19 mouse cellular contexts compared by ENCODE assay signal in genomic region chr6:97275760-97276159, GRCm38 (mm10). TPM values are rescaled to one million over a fixed set of nuclear protein-coding genes. Genes with fewer than 3 reads are reported as not detected.
DNase-seq lines count a peak whose midpoint lies in the region; ATAC-seq and TF ChIP-seq lines count a peak whose summit lies in the region.
"Had no signal": no experiment of that assay in that cellular context is flagged by ENCODE, and none has a peak within 500 bp of the region (broad histone marks: within the 10 kb centered on the region; RNA-seq: fewer than 3 reads in every experiment).

No protein-coding gene starts in this region.

- no peak overlapping the region for H3K27ac ChIP-seq in heart, embryonic 12.5 days (ENCODE audit: poor library complexity, severe bottlenecking)
- H3K27ac ChIP-seq in thymus, adult 2 months (ENCODE audit: control insufficient read depth, insufficient read depth, low read length): peak overlapping the region; percentile 32; the same call in 1 of the 2 replicates
- no peak overlapping the region for H3K27ac ChIP-seq in hindbrain, postnatal 0 days
- H3K27ac ChIP-seq in neural tube, embryonic 14.5 days (ENCODE audit: low read depth, low read length): peak overlapping the region; percentile 66
- no peak overlapping the region for H3K27ac ChIP-seq in intestine, embryonic 16.5 days (ENCODE audit: low read length)
- H3K27ac ChIP-seq: heart, embryonic 13.5 days; liver, embryonic 15.5 days had no signal

- no peaks in the 10 kb centered on the region for H3K9me3 ChIP-seq in heart, embryonic 12.5 days (replicated peaks)
- no peaks in the 10 kb centered on the region for H3K9me3 ChIP-seq in hindbrain, postnatal 0 days (ENCODE audit: low read length)
- no peaks in the 10 kb centered on the region for H3K9me3 ChIP-seq in neural tube, embryonic 14.5 days (ENCODE audit: control insufficient read depth, low read length)
- H3K9me3 ChIP-seq in intestine, embryonic 16.5 days (ENCODE audit: control insufficient read depth, low read length): no peaks in the 10 kb centered on the region
- H3K9me3 ChIP-seq: heart, embryonic 13.5 days; liver, embryonic 15.5 days had no signal

- no peak for ATAC-seq in heart, embryonic 12.5 days (ENCODE audit: insufficient number of reproducible peaks, low FRiP score)
- no peak for ATAC-seq in hindbrain, postnatal 0 days
- peak; percentile 59; the same call in 1 of the 2 replicates for ATAC-seq in neural tube, embryonic 14.5 days (ENCODE audit: low read depth)
- ATAC-seq in intestine, embryonic 16.5 days: no peak
- ATAC-seq in erythroid progenitor cell, adult 5-6 weeks (replicated peaks; ENCODE audit: low FRiP score, poor library complexity, severe bottlenecking): no peak

- intact Hi-C loops in heart, postnatal 14 days (cut with DNase I): loop anchor here (5.0 kb wide), 1 partner anchor 467 kb away; no protein-coding TSS in a partner anchor

- no peaks in the 10 kb centered on the region for H3K27me3 ChIP-seq in heart, embryonic 12.5 days (replicated peaks)
- H3K27me3 ChIP-seq in thymus, adult 2 months (ENCODE audit: control insufficient read depth, insufficient read depth, low read length): no peaks in the 10 kb centered on the region
- H3K27me3 ChIP-seq in hindbrain, postnatal 0 days (ENCODE audit: insufficient read depth, low read length): no peaks in the 10 kb centered on the region
- H3K27me3 ChIP-seq in neural tube, embryonic 14.5 days (ENCODE audit: control insufficient read depth, insufficient read depth, low read length): no peaks in the 10 kb centered on the region
- H3K27me3 ChIP-seq in intestine, embryonic 16.5 days (replicated peaks; ENCODE audit: control insufficient read depth, insufficient read depth, low read length): no peaks in the 10 kb centered on the region
- H3K27me3 ChIP-seq: heart, embryonic 13.5 days; liver, embryonic 15.5 days had no signal

- no peak for TF ChIP-seq CTCF in thymus, adult 2 months (IDR thresholded peaks at IDR 0.05; ENCODE audit: borderline replicate concordance, control insufficient read depth, extremely low read depth, insufficient read depth, low read length, poor library complexity)
- no peak for TF ChIP-seq CTCF in hindbrain, postnatal 0 days (IDR thresholded peaks at IDR 0.05; ENCODE audit: low read depth)

- peaks cover 29% of the 10 kb centered on the region for H3K4me1 ChIP-seq in heart, embryonic 12.5 days (replicated peaks)
- H3K4me1 ChIP-seq in thymus, adult 2 months (replicated peaks; ENCODE audit: control insufficient read depth, insufficient read depth, low read length): peaks cover 15% of the 10 kb centered on the region
- peaks cover 9% of the 10 kb centered on the region; the same call in 1 of the 2 replicates for H3K4me1 ChIP-seq in hindbrain, postnatal 0 days (ENCODE audit: insufficient read depth, low read length)
- peaks cover 20% of the 10 kb centered on the region for H3K4me1 ChIP-seq in neural tube, embryonic 14.5 days (ENCODE audit: control insufficient read depth, insufficient read depth, low read length)
- peaks cover 16% of the 10 kb centered on the region for H3K4me1 ChIP-seq in intestine, embryonic 16.5 days (ENCODE audit: control insufficient read depth, insufficient read depth, low read length)
- H3K4me1 ChIP-seq: liver, embryonic 15.5 days had no signal

- 54% methylated on average over 4 of the region's 4 CpGs for WGBS in heart, embryonic 12.5 days
- 79% methylated on average over 4 of the region's 4 CpGs for WGBS in thymus, adult 2 months
- 46% methylated on average over 4 of the region's 4 CpGs for WGBS in hindbrain, postnatal 0 days
- WGBS in neural tube, embryonic 14.5 days: 37% methylated on average over 4 of the region's 4 CpGs
- 51% methylated on average over 4 of the region's 4 CpGs for WGBS in intestine, embryonic 16.5 days

- 0 out of 2 replicates have a peak overlapping the region, but pooled peaks have one; percentile 9 for H3K4me2 ChIP-seq in heart, embryonic 12.5 days
- H3K4me2 ChIP-seq in hindbrain, postnatal 0 days (ENCODE audit: low read depth, low read length): peak overlapping the region; percentile 36; the same call in 1 of the 2 replicates
- H3K4me2 ChIP-seq in neural tube, embryonic 14.5 days (ENCODE audit: low read depth, low read length): peak overlapping the region; percentile 14; the same call in 1 of the 2 replicates
- H3K4me2 ChIP-seq in intestine, embryonic 16.5 days (ENCODE audit: low read depth, low read length): no peak overlapping the region
- H3K4me2 ChIP-seq: heart, embryonic 13.5 days; liver, embryonic 15.5 days had no signal

- no peak overlapping the region for H3K4me3 ChIP-seq in heart, embryonic 12.5 days
- no peak overlapping the region for H3K4me3 ChIP-seq in thymus, adult 2 months (ENCODE audit: control insufficient read depth, insufficient read depth, low read length)
- H3K4me3 ChIP-seq in hindbrain, postnatal 0 days (ENCODE audit: low read length): no peak overlapping the region
- H3K4me3 ChIP-seq in neural tube, embryonic 14.5 days (ENCODE audit: low read depth, low read length): no peak overlapping the region
- H3K4me3 ChIP-seq in intestine, embryonic 16.5 days (ENCODE audit: low read length): no peak overlapping the region
- H3K4me3 ChIP-seq: heart, embryonic 13.5 days; liver, embryonic 15.5 days had no signal

- no peak for DNase-seq in heart, postnatal 14 days
- peak; percentile 20 for DNase-seq in thymus, adult 2 months
- no peak for DNase-seq in thymus, postnatal 0 days (ENCODE audit: low spot score)
- DNase-seq in hindbrain, postnatal 0 days (ENCODE audit: low spot score): no peak
- DNase-seq: cerebellum, adult 9-11 months; embryo, embryonic 11 days; kidney, postnatal 14 days; layer of hippocampus, adult 9-11 months; right cerebral cortex, postnatal 25 days had no signal

- no peak for TF ChIP-seq POLR2A in thymus, adult 2 months (IDR thresholded peaks at IDR 0.05; ENCODE audit: control insufficient read depth, extremely low read depth, insufficient read depth, low read length, poor library complexity)

- no peaks in the 10 kb centered on the region for H3K36me3 ChIP-seq in heart, embryonic 12.5 days
- H3K36me3 ChIP-seq in thymus, adult 2 months (ENCODE audit: control insufficient read depth, insufficient read depth, low read length): no peaks in the 10 kb centered on the region
- H3K36me3 ChIP-seq in hindbrain, postnatal 0 days (ENCODE audit: insufficient read depth, low read length): no peaks in the 10 kb centered on the region
- no peaks in the 10 kb centered on the region for H3K36me3 ChIP-seq in neural tube, embryonic 14.5 days (ENCODE audit: control insufficient read depth, insufficient read depth, low read length)
- no peaks in the 10 kb centered on the region for H3K36me3 ChIP-seq in intestine, embryonic 16.5 days (ENCODE audit: control insufficient read depth, insufficient read depth, low read length)
- H3K36me3 ChIP-seq: heart, embryonic 13.5 days; liver, embryonic 15.5 days had no signal

- no peak overlapping the region for H3K9ac ChIP-seq in heart, embryonic 12.5 days
- H3K9ac ChIP-seq in hindbrain, postnatal 0 days (replicated peaks; ENCODE audit: low read length): no peak overlapping the region
- H3K9ac ChIP-seq in neural tube, embryonic 14.5 days (replicated peaks; ENCODE audit: low read depth, low read length): no peak overlapping the region
- no peak overlapping the region for H3K9ac ChIP-seq in intestine, embryonic 16.5 days (ENCODE audit: low read depth, low read length)
- H3K9ac ChIP-seq: forebrain, postnatal 0 days; heart, embryonic 13.5 days; liver, embryonic 15.5 days had no signal

RNA-seq across cellular contexts. Expression of gene Lmod3, which starts 23.2 kb away (rescaled TPM):
- polyA plus RNA-seq in heart, embryonic 12.5 days (2016; fragmentation: Nextera tagmentation; extraction: Ambion mirVana): 18.0 and 18.7 TPM in 2 replicates
- 10 to 100 TPM; 50.2 to 55.6 TPM for total RNA-seq in heart, postnatal 14 days (2021)
- 0.14 and 0.73 TPM in 2 replicates for polyA plus RNA-seq in thymus, adult 2 months (2012; rRNA removed)
- polyA plus RNA-seq in thymus, postnatal 0 days (2015; fragmentation: Nextera tagmentation; extraction: Ambion mirVana): 0.13 and 0.18 TPM in 2 replicates
- 0.21 TPM in 1 of 2 replicates, not detected in the other for total RNA-seq in hindbrain, postnatal 0 days (2014; rRNA removed)
- polyA plus RNA-seq in hindbrain, postnatal 0 days (2015; fragmentation: Nextera tagmentation; extraction: Ambion mirVana): not detected in 2 replicates
- polyA plus RNA-seq in neural tube, embryonic 14.5 days (2014; fragmentation: Nextera tagmentation; extraction: Ambion mirVana): 0.09 TPM in 1 of 2 replicates, not detected in the other
- 0.06 and 0.12 TPM in 2 replicates for polyA plus RNA-seq in intestine, embryonic 16.5 days (2015; fragmentation: Nextera tagmentation; extraction: Ambion mirVana)
- not detected in 2 replicates for total RNA-seq in erythroid progenitor cell, adult 5-6 weeks (2015; ENCODE audit: low replicate concordance)
- not detected in 2 replicates for total RNA-seq in erythroid progenitor cell, adult 5-6 weeks (2017; ENCODE audit: low replicate concordance)
- total RNA-seq: adrenal gland, postnatal 14 days; megakaryocyte-erythroid progenitor cell, adult 5-6 weeks; monocyte, adult 5-6 weeks had no signal

Comparison
In these comparisons a context has a peak if more than half of its experiments do, and no peak if none do; other contexts are left out.
1. H3K27ac ChIP-seq: peak in thymus, adult 2 months (single experiment) and neural tube, embryonic 14.5 days (single experiment); none in heart, embryonic 12.5 days (single experiment), hindbrain, postnatal 0 days (single experiment) and intestine, embryonic 16.5 days (single experiment).
2. RNA of gene Lmod3, which starts 23.2 kb away (polyA plus RNA-seq): 18.0 to 18.7 TPM in heart, embryonic 12.5 days; 0.14 to 0.73 TPM in thymus, adult 2 months, 0.13 to 0.18 TPM in thymus, postnatal 0 days, 0.09 TPM in neural tube, embryonic 14.5 days, 0.06 to 0.12 TPM in intestine, embryonic 16.5 days and not detected in hindbrain, postnatal 0 days; every median in the first group is over 10 times any median in the second.